Mouse (Mus musculus) limb, embryonic 11.5 days (tissue): ENCODE data around the gene Aqp11. TPM values are rescaled to one million over a fixed set of nuclear protein-coding genes. Genes with fewer than 3 reads are reported as not detected.
A peak's percentile ranks its signal among the peaks of the same experiment; 100 is the strongest.

Experiments used
- ATAC-seq: fragments of 200-750 bp; cut with Nextera tagmentation; 2 replicates; pipeline ENCODE4 v1.8.0; 2017; ENCODE audit warnings: low read depth; ENCODE audit not compliant: insufficient number of reproducible peaks, low FRiP score, low TSS enrichment
- DNase-seq: peaks from one replicate; pipeline ENCODE4 v3.0.0-alpha.2; 2015; ENCODE audit warnings: low spot score
- H3K27ac ChIP-seq: fragments of 300-500 bp; sonication (generic); replicated peaks from 2 replicates; pipeline ENCODE4 v1.5.1; 2014; ENCODE audit warnings: low read depth, mild to moderate bottlenecking, low read length
- H3K27me3 ChIP-seq: fragments of 300-500 bp; sonication (generic); 2 replicates; pipeline ENCODE4 v1.6.1; 2014; ENCODE audit warnings: mild to moderate bottlenecking, low read length, mixed read lengths; ENCODE audit not compliant: control insufficient read depth, insufficient read depth
- H3K36me3 ChIP-seq: fragments of 300-500 bp; sonication (generic); 2 replicates; pipeline ENCODE4 v1.6.1; 2014; ENCODE audit warnings: mild to moderate bottlenecking, low read length, moderate library complexity, mixed read lengths; ENCODE audit not compliant: control insufficient read depth, insufficient read depth
- H3K4me1 ChIP-seq: fragments of 300-500 bp; sonication (generic); 2 replicates; pipeline ENCODE4 v1.6.1; 2014; ENCODE audit warnings: low read length, mixed read lengths; ENCODE audit not compliant: control insufficient read depth, insufficient read depth
- H3K4me2 ChIP-seq: fragments of 300-500 bp; sonication (generic); 2 replicates; pipeline ENCODE4 v1.6.1; 2014; ENCODE audit warnings: low read depth, mild to moderate bottlenecking, moderate library complexity; ENCODE audit not compliant: severe bottlenecking
- H3K4me3 ChIP-seq: fragments of 300-500 bp; sonication (generic); 2 replicates; pipeline ENCODE4 v1.5.1; 2014; ENCODE audit warnings: low read depth, low read length
- H3K9ac ChIP-seq: fragments of 300-500 bp; sonication (generic); 2 replicates; pipeline ENCODE4 v1.6.1; 2014; ENCODE audit warnings: mild to moderate bottlenecking, low read length
- H3K9me3 ChIP-seq: fragments of 300-500 bp; sonication (generic); 2 replicates; pipeline ENCODE4 v1.6.1; 2016; ENCODE audit warnings: low read length; ENCODE audit not compliant: control insufficient read depth
- WGBS: fragments of 180-500 bp; shearing (Covaris S2); extraction: QIAGEN DNeasy Blood & Tissue Kit; methylation state at CpG from one replicate; pipeline ENCODE4 v1.1.7; 2014; 5-methylcytosine and 5-hydroxymethylcytosine counted together
- polyA plus RNA-seq: library from polyadenylated mRNA; unstranded; fragments of >200 nt; fragmentation: Nextera tagmentation; extraction: Ambion mirVana; gene quantifications from 2 replicates; pipeline ENCODE4 v1.2.1, GENCODE M21; 2014

Gene Aqp11
- polyA plus RNA-seq, 1 experiment from 2014 or later: 2.7 TPM

GRCm38 (mm10) chr7:97709204-97709603 is 28.9 kb downstream of the Aqp11 start:
- H3K4me2 ChIP-seq: no peak overlapping the region
- peaks cover 6% of the 10 kb centered on the region; the same call in 1 of the 2 replicates for H3K36me3 ChIP-seq
- no peak overlapping the region for H3K27ac ChIP-seq
- H3K9ac ChIP-seq: no peak overlapping the region
- 88% methylated on average over 3 of the region's 3 CpGs for WGBS
- no peak for DNase-seq
- H3K4me1 ChIP-seq: no peaks in the 10 kb centered on the region
- no peak overlapping the region for H3K4me3 ChIP-seq
- no peaks in the 10 kb centered on the region for H3K9me3 ChIP-seq
- no peaks in the 10 kb centered on the region for H3K27me3 ChIP-seq
- no peak for ATAC-seq

GRCm38 (mm10) chr7:97707809-97708208 is 30.3 kb downstream of the Aqp11 start:
- Histone ChIP-seq H3K27ac (no peak overlapping the region), H3K27me3 (no peaks in the 10 kb centered on the region), H3K4me2 (no peak overlapping the region), H3K4me3 (no peak overlapping the region), H3K4me1 (no peaks in the 10 kb centered on the region), H3K36me3 (no peaks in the 10 kb centered on the region; the same call in 1 of the 2 replicates), H3K9me3 (no peaks in the 10 kb centered on the region), H3K9ac (no peak overlapping the region)
- DNase-seq: no peak
- no peak for ATAC-seq
- 92% methylated on average over 5 of the region's 5 CpGs for WGBS

GRCm38 (mm10) chr7:97707123-97707522 is 31.0 kb downstream of the Aqp11 start:
- Histone ChIP-seq H3K4me3 (no peak overlapping the region), H3K36me3 (no peaks in the 10 kb centered on the region; the same call in 1 of the 2 replicates), H3K9me3 (no peaks in the 10 kb centered on the region), H3K27ac (no peak overlapping the region), H3K4me2 (no peak overlapping the region), H3K4me1 (no peaks in the 10 kb centered on the region), H3K27me3 (no peaks in the 10 kb centered on the region), H3K9ac (no peak overlapping the region)
- ATAC-seq (no peak), DNase-seq (no peak)
- WGBS: 93% methylated on average over 4 of the region's 4 CpGs

- Histone ChIP-seq H3K9ac (no peak overlapping the region), H3K27ac (no peak overlapping the region), H3K27me3 (no peaks in the 10 kb centered on the region), H3K4me3 (no peak overlapping the region), H3K36me3 (no peaks in the 10 kb centered on the region; the same call in 1 of the 2 replicates), H3K9me3 (no peaks in the 10 kb centered on the region), H3K4me1 (peaks cover under 1% of the 10 kb centered on the region; the same call in 1 of the 2 replicates), H3K4me2 (no peak overlapping the region)
- ATAC-seq: no peak
- 86% methylated on average over 6 of the region's 6 CpGs for WGBS
- no peak for DNase-seq
Measured at GRCm38 (mm10) chr7:97701106-97701505, 37.0 kb downstream of the Aqp11 start.

- ATAC-seq (no peak), DNase-seq (no peak)
- Histone ChIP-seq H3K4me2 (no peak overlapping the region), H3K36me3 (no peaks in the 10 kb centered on the region; the same call in 1 of the 2 replicates), H3K27me3 (no peaks in the 10 kb centered on the region), H3K27ac (no peak overlapping the region), H3K9ac (no peak overlapping the region), H3K4me3 (no peak overlapping the region), H3K4me1 (peaks cover 4% of the 10 kb centered on the region; the same call in 1 of the 2 replicates), H3K9me3 (no peaks in the 10 kb centered on the region)
- WGBS: 96% methylated on average over 4 of the region's 4 CpGs
Measured at GRCm38 (mm10) chr7:97700173-97700572, 37.9 kb downstream of the Aqp11 start.

- H3K4me3 ChIP-seq: peak within 1 kb of the TSS; percentile 67
- peaks cover 4% of the 10 kb centered on the region; the same call in 1 of the 2 replicates for H3K4me1 ChIP-seq
- H3K27ac ChIP-seq: 0 out of 2 replicates have a peak within 1 kb of the TSS, but pooled peaks have one; percentile 9
- H3K27me3 ChIP-seq: no peaks in the 10 kb centered on the region
- no peaks in the 10 kb centered on the region; the same call in 1 of the 2 replicates for H3K36me3 ChIP-seq
- DNase-seq: peak; percentile 93
- H3K4me2 ChIP-seq: peak within 1 kb of the TSS; percentile 42
- peak; percentile 96 for ATAC-seq
- peak within 1 kb of the TSS; percentile 68 for H3K9ac ChIP-seq
- under 1% methylated on average over 63 of the region's 63 CpGs for WGBS
- no peaks in the 10 kb centered on the region for H3K9me3 ChIP-seq
Measured at GRCm38 (mm10) chr7:97696506-97697254, 41.4 kb downstream of the Aqp11 start, which contains the start of gene Clns1a. TSS of gene Clns1a (plus strand) at chr7:97696634.

- WGBS: 34% methylated on average over 19 of the region's 19 CpGs
- no peaks in the 10 kb centered on the region for H3K9me3 ChIP-seq
- ATAC-seq (peak; percentile 50), DNase-seq (no peak)
- H3K27ac ChIP-seq: no peak overlapping the region
- H3K4me1 ChIP-seq: peaks cover 4% of the 10 kb centered on the region; the same call in 1 of the 2 replicates
- no peaks in the 10 kb centered on the region; the same call in 1 of the 2 replicates for H3K36me3 ChIP-seq
- peak overlapping the region; percentile 42 for H3K4me2 ChIP-seq
- peak overlapping the region; percentile 67 for H3K4me3 ChIP-seq
- peak overlapping the region; percentile 56 for H3K9ac ChIP-seq
- no peaks in the 10 kb centered on the region for H3K27me3 ChIP-seq
Measured at GRCm38 (mm10) chr7:97696133-97696505, 42.0 kb downstream of the Aqp11 start.

- Histone ChIP-seq H3K4me3 (peak overlapping the region; percentile 67; the same call in 1 of the 2 replicates), H3K27ac (no peak overlapping the region), H3K4me2 (no peak overlapping the region), H3K36me3 (no peaks in the 10 kb centered on the region; the same call in 1 of the 2 replicates), H3K9ac (no peak overlapping the region), H3K4me1 (peaks cover 4% of the 10 kb centered on the region; the same call in 1 of the 2 replicates), H3K27me3 (no peaks in the 10 kb centered on the region), H3K9me3 (no peaks in the 10 kb centered on the region)
- 95% methylated on average over 1 of the region's 1 CpGs for WGBS
- DNase-seq (no peak), ATAC-seq (no peak)
Measured at GRCm38 (mm10) chr7:97695441-97695840, 42.6 kb downstream of the Aqp11 start.
